Mouse (Mus musculus): ENCODE results near the gene A030005K14Rik. TPM values are rescaled to one million over a fixed set of nuclear protein-coding genes. Genes with fewer than 3 reads are reported as not detected.

A030005K14Rik gene
- polyA plus RNA-seq (2017; shearing (Covaris generic)), result not detected

DNA sequence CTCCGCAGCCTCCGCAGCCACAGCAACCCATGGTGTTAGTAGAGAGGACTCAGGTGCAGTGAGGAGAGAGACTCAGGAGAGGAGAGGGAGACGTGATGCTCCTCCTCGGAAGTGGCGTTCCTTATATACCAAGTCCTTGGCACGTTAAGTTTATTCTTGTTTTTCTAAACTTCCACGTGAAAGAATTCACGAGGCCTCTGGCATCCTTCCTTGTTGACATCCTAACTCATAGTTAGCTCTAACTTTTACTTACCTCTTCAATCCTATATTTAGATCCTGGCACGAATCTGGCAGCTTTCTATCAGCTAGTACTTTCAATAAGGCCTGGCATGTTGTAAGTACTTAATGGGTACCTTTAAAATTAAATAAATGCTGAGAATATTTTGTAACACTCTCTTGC lies at the start of gene A030005K14Rik:
Gene A030005K14Rik, minus strand, starts transcription at position 101 of the 400 bp plus-strand sequence.

DNA sequence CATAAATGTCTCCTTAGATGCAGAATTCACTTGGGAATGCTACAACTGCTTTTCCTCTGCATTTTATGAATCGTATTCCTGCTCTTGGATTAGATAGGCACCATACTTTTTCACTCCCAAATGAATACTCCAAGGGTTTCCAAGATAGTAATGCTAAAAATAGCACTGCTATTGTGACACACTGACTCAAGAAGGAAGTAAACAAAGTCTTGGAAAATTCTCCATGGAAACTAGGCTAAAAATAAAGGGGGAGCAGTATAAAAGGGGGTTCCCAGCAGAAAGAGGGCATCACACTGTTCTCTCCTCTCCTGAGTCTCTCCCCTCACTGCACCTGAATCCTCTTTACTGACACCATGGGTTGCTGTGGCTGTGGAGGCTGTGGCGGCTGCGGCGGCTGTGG lies 1.5 kb upstream of the A030005K14Rik start, which contains the start of gene Krtap28-13:
Gene Krtap28-13, plus strand, starts transcription at position 288 of the 400 bp plus-strand sequence.

DNA sequence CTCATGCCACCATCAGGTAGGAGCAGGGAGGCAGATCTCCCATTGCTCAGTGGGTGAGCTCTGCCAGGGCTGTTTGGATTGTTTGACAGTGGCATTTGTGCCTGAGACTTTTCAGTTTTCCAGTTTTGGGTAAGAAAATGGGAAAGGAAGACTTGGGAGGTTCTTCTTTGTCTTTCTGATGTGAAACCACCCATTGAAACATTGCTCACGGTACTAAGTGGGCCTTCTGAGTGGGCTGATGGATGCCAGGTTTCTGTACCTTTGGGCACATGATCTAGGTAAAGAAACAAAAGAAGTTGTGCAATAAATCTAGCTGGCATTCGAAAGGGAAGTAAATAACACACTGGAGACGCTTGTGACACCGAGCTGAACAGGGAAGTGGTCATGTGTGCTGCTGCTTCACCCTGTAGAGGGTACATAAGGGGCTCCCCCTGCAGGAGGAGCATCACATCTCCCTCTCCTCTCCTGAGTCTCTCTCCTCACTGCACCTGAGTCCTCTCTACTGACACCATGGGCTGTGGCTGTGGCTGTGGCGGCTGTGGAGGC lies 14.2 kb downstream of the A030005K14Rik start, which contains the start of gene Gm47969:
Gene Gm47969, plus strand, starts transcription at position 51 of the 546 bp plus-strand sequence.

DNA sequence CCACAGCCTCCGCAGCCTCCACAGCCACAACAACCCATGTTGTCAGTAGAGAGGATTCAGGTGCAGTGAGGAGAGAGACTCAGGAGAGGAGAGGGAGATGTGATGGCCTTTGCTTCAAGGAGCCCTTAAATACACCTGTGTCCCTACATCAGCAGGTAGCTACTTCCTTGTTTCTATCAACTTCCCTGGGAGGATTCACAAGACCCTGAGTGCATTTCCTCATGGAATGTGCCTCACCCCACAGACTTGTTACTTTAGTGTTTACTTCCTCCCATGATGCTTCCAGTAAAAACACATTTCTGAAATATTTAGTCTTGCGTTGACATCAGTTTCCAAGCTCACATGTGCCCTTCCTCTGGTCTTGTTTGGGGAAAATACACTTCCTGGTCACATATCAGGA lies 16.8 kb downstream of the A030005K14Rik start, which contains the start of gene Krtap28-10:
Gene Krtap28-10, minus strand, starts transcription at position 101 of the 400 bp plus-strand sequence.

DNA sequence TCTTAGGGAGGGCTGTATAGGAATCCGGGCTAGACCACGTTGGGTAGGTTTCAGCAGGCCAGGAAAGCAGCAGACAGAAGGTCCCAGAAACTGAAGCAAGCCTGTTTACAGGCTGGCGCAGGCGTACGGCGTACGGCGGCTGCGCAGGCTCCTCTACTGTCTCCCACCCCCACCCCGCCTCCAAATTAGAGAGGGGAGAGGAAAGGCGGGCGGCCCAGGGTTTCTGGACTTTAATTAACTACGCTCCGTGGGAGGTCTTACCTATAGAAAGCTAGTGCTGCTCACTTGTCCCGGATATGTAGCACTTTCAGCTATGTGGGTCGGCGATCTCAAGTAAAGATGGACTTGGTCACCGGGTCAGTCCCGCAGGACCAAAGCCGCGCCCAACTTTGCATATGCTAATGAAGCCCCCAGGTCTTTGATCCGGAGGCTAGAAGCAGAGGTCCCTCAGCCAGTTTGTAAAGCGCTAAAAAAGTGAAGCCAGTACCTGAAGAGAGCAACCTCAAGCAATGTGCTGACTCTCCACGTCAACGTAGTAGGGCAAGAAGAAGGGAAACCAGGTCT lies 21.0 kb downstream of the A030005K14Rik start, which contains the start of gene Slc19a3:
Gene Slc19a3, minus strand, starts transcription at position 340 of the 564 bp plus-strand sequence.

Other genes with a start within 250 kb of the A030005K14Rik start
- gene Agfg1, start 219.9 kb downstream of the A030005K14Rik start, polyA plus RNA-seq (2017; shearing (Covaris generic)), result 23.0 TPM
- 0.93 TPM for gene A030005L19Rik, start 146.1 kb downstream of the A030005K14Rik start, polyA plus RNA-seq (2017; shearing (Covaris generic))
- gene A030014E15Rik, start 134.5 kb downstream of the A030005K14Rik start, polyA plus RNA-seq (2017; shearing (Covaris generic)), result not detected
- not detected for gene Gm6217, start 128.0 kb downstream of the A030005K14Rik start, polyA plus RNA-seq (2017; shearing (Covaris generic))
- gene A030003K21Rik, start 116.0 kb downstream of the A030005K14Rik start, polyA plus RNA-seq (2017; shearing (Covaris generic)), result not detected
- gene Gm7544, start 103.4 kb downstream of the A030005K14Rik start, polyA plus RNA-seq (2017; shearing (Covaris generic)), result not detected
- not detected for gene Gm47955, start 99.1 kb downstream of the A030005K14Rik start, polyA plus RNA-seq (2017; shearing (Covaris generic))
- not detected for gene Gm47959, start 58.8 kb downstream of the A030005K14Rik start, polyA plus RNA-seq (2017; shearing (Covaris generic))
- gene Slc19a3, start 20.9 kb downstream of the A030005K14Rik start, polyA plus RNA-seq (2017; shearing (Covaris generic)), result not detected
- gene Krtap28-10, start 16.9 kb downstream of the A030005K14Rik start, polyA plus RNA-seq (2017; shearing (Covaris generic)), result not detected
- not detected for gene Gm47969, start 14.4 kb downstream of the A030005K14Rik start, polyA plus RNA-seq (2017; shearing (Covaris generic))
- not detected for gene Krtap28-13, start 1.6 kb upstream of the A030005K14Rik start, polyA plus RNA-seq (2017; shearing (Covaris generic))
- gene Ccl20, start 57.4 kb upstream of the A030005K14Rik start, polyA plus RNA-seq (2017; shearing (Covaris generic)), result 1.8 TPM
- 0.44 TPM for gene Daw1, start 100.4 kb upstream of the A030005K14Rik start, polyA plus RNA-seq (2017; shearing (Covaris generic))